Mouse (Mus musculus) MEL (cell line): ENCODE results near the gene Kcnn3. TPM values are rescaled to one million over a fixed set of nuclear protein-coding genes. Genes with fewer than 3 reads are reported as not detected.

ENCODE experiments used
- DNase-seq: peaks from one replicate; pipeline ENCODE4 v3.0.0; 2011; ENCODE audit warnings: low read depth, low spot score
- H3K27ac ChIP-seq: 2 replicates; pipeline ENCODE4 v1.5.1; 2012; ENCODE audit warnings: low read depth, mild to moderate bottlenecking, control low read depth, low read length, moderate library complexity; ENCODE audit not compliant: control insufficient read depth
- H3K27me3 ChIP-seq, 2 experiments: fragments of 150-350 bp in 1 of 2; sonication (generic) in 1 of 2; 2 replicates each; pipeline ENCODE4 v1.6.1; 2012; ENCODE audit warnings: low read length in 2 of 2, mild to moderate bottlenecking in 2 of 2, improper control_type of control experiment in 1 of 2, moderate library complexity in 1 of 2; ENCODE audit not compliant: insufficient read depth in 2 of 2, control insufficient read depth in 1 of 2
- H3K36me3 ChIP-seq, 2 experiments: 2 replicates each; pipeline ENCODE4 v1.6.1; 2012 to 2014; ENCODE audit warnings: low read length in 2 of 2, improper control_type of control experiment in 1 of 2, inconsistent platforms in 1 of 2, mild to moderate bottlenecking in 1 of 2; ENCODE audit not compliant: insufficient read depth in 2 of 2, control insufficient read depth in 1 of 2
- H3K4me1 ChIP-seq, 2 experiments: fragments of 150-350 bp in 1 of 2; sonication (generic) in 1 of 2; 2 replicates each; pipeline ENCODE4 v1.6.1; 2012; ENCODE audit warnings: low read length in 2 of 2, improper control_type of control experiment in 1 of 2, mild to moderate bottlenecking in 1 of 2; ENCODE audit not compliant: insufficient read depth in 2 of 2, control insufficient read depth in 1 of 2
- H3K4me3 ChIP-seq, 2 experiments: fragments of 150-350 bp in 1 of 2; sonication (generic) in 1 of 2; 2 replicates each; pipeline ENCODE4 v1.5.1; 2012; ENCODE audit warnings: low read depth in 2 of 2, low read length in 2 of 2, mild to moderate bottlenecking in 2 of 2, moderate library complexity in 2 of 2, control low read depth in 1 of 2, improper control_type of control experiment in 1 of 2; ENCODE audit not compliant: control insufficient read depth in 1 of 2, insufficient read depth in 1 of 2
- H3K79me2 ChIP-seq: 2 replicates; pipeline ENCODE4 v1.6.1; 2012; ENCODE audit warnings: mild to moderate bottlenecking, low read length, moderate library complexity; ENCODE audit not compliant: control insufficient read depth, poor library complexity, insufficient read depth
- H3K9ac ChIP-seq: 2 replicates; pipeline ENCODE4 v1.6.1; 2012; ENCODE audit warnings: low read depth, mild to moderate bottlenecking, control low read depth, low read length, moderate library complexity; ENCODE audit not compliant: control insufficient read depth, poor library complexity, severe bottlenecking
- H3K9me3 ChIP-seq: fragments of 150-350 bp; sonication (generic); replicated peaks from 2 replicates; pipeline ENCODE4 v1.6.1; 2012; ENCODE audit warnings: mild to moderate bottlenecking, low read length, improper control_type of control experiment, moderate library complexity; ENCODE audit not compliant: insufficient read depth
- CTCF ChIP-seq, 3 experiments: IDR thresholded peaks in 2 of 3; conservative IDR thresholded peaks in 1 of 3; 2 replicates each; pipeline ENCODE4 v1.5.1; 2011 to 2012; ENCODE audit warnings: low read length in 3 of 3, low read depth in 2 of 3, mild to moderate bottlenecking in 2 of 3, improper control_type of control experiment in 1 of 3, inconsistent platforms in 1 of 3, mixed read lengths in 1 of 3, moderate library complexity in 1 of 3; ENCODE audit not compliant: control insufficient read depth in 1 of 3, insufficient read depth in 1 of 3, poor library complexity in 1 of 3, severe bottlenecking in 1 of 3
- E2F4 ChIP-seq: IDR thresholded peaks from 2 replicates; pipeline ENCODE4 v1.6.1; 2011; ENCODE audit warnings: low read depth, low read length, improper control_type of control experiment, borderline replicate concordance
- EP300 ChIP-seq, 2 experiments: IDR thresholded peaks; 2 replicates each; pipeline ENCODE4 v1.6.1; 2011; ENCODE audit warnings: improper control_type of control experiment in 2 of 2, low read length in 2 of 2, low read depth in 1 of 2, mild to moderate bottlenecking in 1 of 2
- HCFC1 ChIP-seq: IDR thresholded peaks from 2 replicates; pipeline ENCODE4 v1.6.1; 2012; ENCODE audit warnings: low read depth, mild to moderate bottlenecking, inconsistent platforms, low read length, improper control_type of control experiment, moderate library complexity
- KAT2A ChIP-seq: conservative IDR thresholded peaks from 2 replicates; pipeline ENCODE4 v1.6.1; 2012; ENCODE audit warnings: low read depth, low read length, improper control_type of control experiment, inconsistent platforms
- MAX ChIP-seq: IDR thresholded peaks from 2 replicates; pipeline ENCODE4 v1.6.1; 2011; ENCODE audit warnings: low read length, improper control_type of control experiment
- MEF2A ChIP-seq: IDR thresholded peaks from 2 replicates; pipeline ENCODE4 v1.6.1; 2014; ENCODE audit warnings: low read depth, mild to moderate bottlenecking, inconsistent platforms, low read length, improper control_type of control experiment; ENCODE audit not compliant: poor library complexity, insufficient replicate concordance, severe bottlenecking; ENCODE audit errors: extremely low read depth
- MYB ChIP-seq: IDR thresholded peaks from 2 replicates; pipeline ENCODE4 v1.6.1; 2011; ENCODE audit warnings: mild to moderate bottlenecking, low read depth, low read length, improper control_type of control experiment
- NELFE ChIP-seq: IDR thresholded peaks from 2 replicates; pipeline ENCODE4 v1.6.1; 2011; ENCODE audit warnings: low read depth, low read length, improper control_type of control experiment
- POLR2AphosphoS2 ChIP-seq: IDR thresholded peaks from 2 replicates; pipeline ENCODE4 v1.6.1; 2011; ENCODE audit warnings: low read length, improper control_type of control experiment
- RAD21 ChIP-seq: IDR thresholded peaks from 2 replicates; pipeline ENCODE4 v1.6.1; 2011; ENCODE audit warnings: mild to moderate bottlenecking, low read depth, low read length, improper control_type of control experiment
- SIN3A ChIP-seq: IDR thresholded peaks from 2 replicates; pipeline ENCODE4 v1.6.1; 2012; ENCODE audit warnings: low read length, improper control_type of control experiment, inconsistent platforms
- SMC3 ChIP-seq: IDR thresholded peaks from 2 replicates; pipeline ENCODE4 v1.6.1; 2011; ENCODE audit warnings: low read depth, low read length, improper control_type of control experiment
- USF1 ChIP-seq: IDR thresholded peaks from 2 replicates; pipeline ENCODE4 v1.6.1; 2014; ENCODE audit warnings: low read depth, mild to moderate bottlenecking, inconsistent platforms, low read length, improper control_type of control experiment, moderate library complexity
- USF2 ChIP-seq, 2 experiments: IDR thresholded peaks; 2 replicates each; pipeline ENCODE4 v1.6.1; 2011 to 2012; ENCODE audit warnings: improper control_type of control experiment in 2 of 2, low read length in 2 of 2, borderline replicate concordance in 1 of 2, inconsistent platforms in 1 of 2, low read depth in 1 of 2, mild to moderate bottlenecking in 1 of 2; ENCODE audit not compliant: insufficient read depth in 1 of 2
- ZKSCAN1 ChIP-seq: IDR thresholded peaks from 2 replicates; pipeline ENCODE4 v1.6.1; 2012; ENCODE audit warnings: low read depth, mild to moderate bottlenecking, inconsistent platforms, low read length, improper control_type of control experiment, moderate library complexity
- ZNF384 ChIP-seq: IDR thresholded peaks from 2 replicates; pipeline ENCODE4 v1.6.1; 2012; ENCODE audit warnings: low read depth, mild to moderate bottlenecking, inconsistent platforms, low read length, improper control_type of control experiment
- polyA plus RNA-seq, 2 experiments: library from polyadenylated mRNA; stranded (reverse) in 1 of 2; unstranded in 1 of 2; fragments of >175 nt in 1 of 2; fragments of >200 nt in 1 of 2; gene quantifications; 2 replicates each; pipeline versions ENCODE4 v1.2.1 to v1.2.4; 2012; ENCODE audit warnings: low replicate concordance in 2 of 2, low read depth in 1 of 2; ENCODE audit not compliant: insufficient read length in 2 of 2, insufficient read depth in 1 of 2, missing spikeins in 1 of 2
- total RNA-seq: library from RNA; depleted of rRNA; stranded (reverse); fragments of 300-350 nt; gene quantifications from 2 replicates; pipeline ENCODE4 v1.2.3, GENCODE M21; 2012

The Kcnn3 gene
- total and polyA plus RNA-seq, 3 experiments, result 0.04 TPM; not detected in 2

- Histone ChIP-seq H3K9ac (no peak overlapping the region), H3K27ac (no peak overlapping the region), H3K79me2 (no peaks in the 10 kb centered on the region)
- TF ChIP-seq RAD21 (no peak), EP300 (IDR thresholded peaks at IDR 0.05; ENCODE audit: low read depth in 1 of 2, low read length in 2 of 2) (no peak), HCFC1 (no peak), MAX (no peak), MEF2A (no peak), USF2 (IDR thresholded peaks at IDR 0.05; ENCODE audit: borderline replicate concordance in 1 of 2, insufficient read depth in 1 of 2, low read depth in 1 of 2, low read length in 2 of 2) (no peak), USF1 (no peak), KAT2A (no peak), SMC3 (no peak), SIN3A (no peak), MYB (no peak), NELFE (no peak), CTCF (IDR thresholded peaks at IDR 0.05 in 2 of 3, conservative IDR thresholded peaks at IDR 0.05 in 1 of 3; ENCODE audit: control insufficient read depth in 1 of 3, insufficient read depth in 1 of 3, low read depth in 2 of 3, low read length in 3 of 3, poor library complexity in 1 of 3, severe bottlenecking in 1 of 3) (no peak), POLR2AphosphoS2 (no peak), E2F4 (no peak)
- TF ChIP-seq, all 39 proteins: peak for 0
- H3K36me3 ChIP-seq, result peaks cover 0 to 6% of the 10 kb centered on the region in 2 experiments; a peak in 2 of 4 replicates
- DNase-seq, result no peak
- peaks cover 0 to 13% of the 10 kb centered on the region in 2 experiments; a peak in 2 of 4 replicates for H3K4me1 ChIP-seq
- H3K27me3 ChIP-seq, result peaks cover 2 to 3% of the 10 kb centered on the region in 2 experiments; a peak in 1 of 4 replicates
- H3K9me3 ChIP-seq, result no peaks in the 10 kb centered on the region
- H3K4me3 ChIP-seq, result no peak overlapping the region
Observed at GRCm38 (mm10) chr3:89534566-89535097, 14.7 kb downstream of the Kcnn3 start.

GRCm38 (mm10) chr3:89535147-89535546 is 15.2 kb downstream of the Kcnn3 start:
- Histone ChIP-seq H3K27me3 (peaks cover 2 to 3% of the 10 kb centered on the region in 2 experiments; a peak in 1 of 4 replicates), H3K4me1 (peaks cover under 1 to 15% of the 10 kb centered on the region in 2 experiments; a peak in 3 of 4 replicates), H3K4me3 (no peak overlapping the region), H3K36me3 (peaks cover 0 to 10% of the 10 kb centered on the region in 2 experiments; a peak in 2 of 4 replicates), H3K27ac (no peak overlapping the region), H3K9me3 (no peaks in the 10 kb centered on the region), H3K9ac (no peak overlapping the region), H3K79me2 (no peaks in the 10 kb centered on the region)
- DNase-seq, result no peak
- peak; percentile 77 for TF ChIP-seq ZKSCAN1
- no peak for TF ChIP-seq EP300 (IDR thresholded peaks at IDR 0.05; ENCODE audit: low read depth in 1 of 2, low read length in 2 of 2)
- no peak for TF ChIP-seq ZNF384
